Mouse (Mus musculus): Measurements from ENCODE around the gene Gtf2ird1. TPM values are rescaled to one million over a fixed set of nuclear protein-coding genes. Genes with fewer than 3 reads are reported as not detected.
A peak's percentile ranks its signal among the peaks of the same experiment; 100 is the strongest.

Gene Gtf2ird1
- polyA plus RNA-seq, 1 experiment from 2014 or later, result 12.9 TPM

DNA sequence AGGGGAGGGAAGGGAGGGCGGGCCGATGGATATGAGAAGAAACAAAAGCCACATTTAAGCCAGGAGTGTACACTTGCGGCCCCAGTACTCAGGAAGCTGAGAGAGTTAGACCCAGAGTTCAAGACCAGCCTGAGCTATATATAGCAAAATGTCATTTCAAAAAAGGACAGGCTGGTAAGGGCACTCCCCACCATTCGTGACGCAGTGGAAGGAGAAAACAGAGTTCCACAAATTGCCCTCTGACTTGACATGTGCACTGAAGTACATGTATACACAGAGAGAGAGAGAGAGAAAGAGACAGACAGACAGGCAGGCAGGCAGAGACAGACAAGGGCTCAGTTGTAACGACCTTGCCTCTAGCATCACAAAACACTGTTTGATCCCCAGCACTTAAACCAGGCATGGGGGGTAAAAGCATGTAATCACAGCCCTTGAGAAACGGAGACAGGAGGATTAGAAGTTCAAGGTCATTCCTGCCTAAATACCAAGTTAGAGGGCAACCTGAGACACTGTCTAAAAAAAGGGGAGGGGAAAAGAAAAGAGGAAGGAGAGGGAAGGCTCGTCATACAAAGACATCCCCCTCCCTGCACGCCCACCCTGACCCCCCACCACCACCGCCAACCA lies 11.2 kb downstream of the Gtf2ird1 start:
- H3K4me3 ChIP-seq (replicated peaks), result no peak overlapping the region
- DNase-seq (no peak), ATAC-seq (ENCODE audit: low read depth) (no peak)
- 44% methylated on average over 10 of the region's 10 CpGs for WGBS (ENCODE audit: insufficient replicate concordance)
- no peak overlapping the region for H3K27ac ChIP-seq
- H3K9me3 ChIP-seq (replicated peaks), result no peaks in the 10 kb centered on the region
- no peak overlapping the region for H3K4me2 ChIP-seq
- H3K9ac ChIP-seq, result 0 out of 2 replicates have a peak overlapping the region, but pooled peaks have one; percentile 15
- H3K36me3 ChIP-seq, result peaks cover 8% of the 10 kb centered on the region; the same call in 1 of the 2 replicates
- no peaks in the 10 kb centered on the region for H3K27me3 ChIP-seq
- H3K4me1 ChIP-seq (replicated peaks), result peaks cover 15% of the 10 kb centered on the region; the same call in 1 of the 2 replicates

DNA sequence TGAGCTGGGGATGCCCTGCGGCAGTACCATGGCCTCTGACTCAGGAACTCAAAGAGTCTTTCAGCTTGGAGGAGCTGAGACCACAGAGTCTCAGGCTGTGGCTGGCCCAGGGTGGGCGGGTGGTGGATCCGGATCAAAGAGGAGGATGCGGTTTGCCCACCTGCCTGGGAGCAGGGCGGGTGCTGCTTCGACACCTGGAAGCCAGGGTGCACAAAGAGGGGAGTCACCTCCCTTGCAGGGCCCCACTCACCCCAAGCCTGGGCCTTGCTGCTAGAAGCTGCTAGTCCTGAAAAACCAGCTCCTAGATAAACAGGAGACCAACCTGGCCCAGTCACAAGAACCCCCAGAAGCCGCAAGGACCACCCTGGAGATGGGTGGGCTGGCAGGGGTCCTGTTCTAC lies 12.0 kb downstream of the Gtf2ird1 start:
- H3K9me3 ChIP-seq (replicated peaks), result no peaks in the 10 kb centered on the region
- H3K9ac ChIP-seq, result no peak overlapping the region
- ATAC-seq (ENCODE audit: low read depth) (no peak), DNase-seq (no peak)
- H3K4me2 ChIP-seq, result no peak overlapping the region
- peaks cover 17% of the 10 kb centered on the region; the same call in 1 of the 2 replicates for H3K4me1 ChIP-seq (replicated peaks)
- peaks cover 12% of the 10 kb centered on the region; the same call in 1 of the 2 replicates for H3K36me3 ChIP-seq
- WGBS (ENCODE audit: insufficient replicate concordance), result 84% methylated on average over 7 of the region's 7 CpGs
- no peak overlapping the region for H3K4me3 ChIP-seq (replicated peaks)
- H3K27ac ChIP-seq, result no peak overlapping the region
- no peaks in the 10 kb centered on the region for H3K27me3 ChIP-seq

DNA sequence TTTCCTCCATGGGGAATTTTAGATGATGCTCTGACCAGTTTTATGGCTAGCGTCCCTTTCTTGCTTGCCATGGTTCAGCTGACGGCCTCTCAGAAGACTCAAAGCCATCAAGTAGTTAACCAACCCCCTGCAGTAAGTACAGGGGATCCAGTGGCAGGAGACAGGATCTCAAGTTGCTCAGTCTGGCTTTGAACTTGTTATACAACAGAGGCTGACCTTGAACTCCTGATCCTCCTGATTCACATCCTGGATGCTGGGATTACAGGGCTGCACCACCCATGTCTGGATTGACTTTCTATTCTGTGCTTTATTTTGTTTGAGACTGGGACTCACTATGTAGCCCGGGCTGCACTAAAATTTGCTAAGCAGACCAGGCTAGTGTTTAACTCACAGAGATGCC lies 14.4 kb downstream of the Gtf2ird1 start:
- Histone ChIP-seq H3K27me3 (no peaks in the 10 kb centered on the region), H3K36me3 (peaks cover 12% of the 10 kb centered on the region; the same call in 1 of the 2 replicates), H3K9ac (no peak overlapping the region), H3K4me3 (replicated peaks) (no peak overlapping the region), H3K4me2 (no peak overlapping the region), H3K27ac (no peak overlapping the region), H3K9me3 (replicated peaks) (no peaks in the 10 kb centered on the region), H3K4me1 (replicated peaks) (peaks cover 28% of the 10 kb centered on the region; the same call in 1 of the 2 replicates)
- DNase-seq, result no peak
- WGBS (ENCODE audit: insufficient replicate concordance), result 63% methylated on average over 3 of the region's 3 CpGs
- no peak for ATAC-seq (ENCODE audit: low read depth)

DNA sequence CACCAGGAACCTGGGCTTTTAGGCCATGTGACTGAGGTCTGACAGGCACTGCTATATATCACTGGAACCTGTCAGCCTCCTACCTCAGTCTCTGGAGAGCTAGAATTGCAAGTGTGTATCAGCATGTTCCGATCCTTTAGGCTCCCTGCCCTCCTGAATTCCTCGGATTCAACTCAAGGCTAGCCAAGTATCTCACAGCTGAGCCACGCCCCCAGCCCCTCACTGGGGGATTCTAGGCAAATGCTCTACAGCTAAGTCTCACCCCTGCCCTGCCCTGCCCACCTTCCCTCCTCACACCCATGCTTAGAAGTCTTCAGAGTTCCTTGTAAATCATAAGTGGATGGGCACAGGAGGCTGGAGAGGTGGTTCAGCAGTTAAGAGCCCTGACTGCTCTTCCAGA lies 15.4 kb downstream of the Gtf2ird1 start:
- Histone ChIP-seq H3K9ac (no peak overlapping the region), H3K27ac (no peak overlapping the region), H3K4me2 (no peak overlapping the region), H3K4me1 (replicated peaks) (peaks cover 30% of the 10 kb centered on the region; the same call in 1 of the 2 replicates), H3K36me3 (peaks cover 12% of the 10 kb centered on the region; the same call in 1 of the 2 replicates), H3K4me3 (replicated peaks) (no peak overlapping the region), H3K27me3 (no peaks in the 10 kb centered on the region), H3K9me3 (replicated peaks) (no peaks in the 10 kb centered on the region)
- no peak for ATAC-seq (ENCODE audit: low read depth)
- WGBS (ENCODE audit: insufficient replicate concordance), result 73% methylated on average over 3 of the region's 3 CpGs
- no peak for DNase-seq

DNA sequence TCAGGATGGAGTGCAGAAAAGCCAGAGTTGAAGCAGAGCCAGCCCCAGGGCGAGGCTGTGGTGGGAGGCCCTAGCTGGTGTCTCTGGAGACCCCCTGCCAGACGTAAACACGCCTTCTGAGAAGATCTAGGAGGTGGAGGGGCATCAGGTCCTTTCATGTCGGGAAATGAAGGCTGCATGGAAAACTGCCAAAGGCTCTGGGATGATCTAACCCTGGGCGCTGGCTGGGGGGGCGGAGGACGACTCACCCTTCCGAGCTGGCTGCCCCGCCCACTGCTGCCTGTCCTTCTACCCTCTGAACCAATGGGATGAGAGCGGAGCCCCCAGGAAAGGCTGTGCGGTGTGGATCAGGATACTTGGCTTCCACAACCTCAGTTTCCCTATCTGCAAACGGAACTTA lies 16.4 kb downstream of the Gtf2ird1 start:
- ATAC-seq (ENCODE audit: low read depth), result no peak
- Histone ChIP-seq H3K9ac (no peak overlapping the region), H3K4me3 (replicated peaks) (no peak overlapping the region), H3K27me3 (no peaks in the 10 kb centered on the region), H3K27ac (no peak overlapping the region), H3K4me1 (replicated peaks) (peaks cover 24% of the 10 kb centered on the region; the same call in 1 of the 2 replicates), H3K9me3 (replicated peaks) (no peaks in the 10 kb centered on the region), H3K36me3 (peaks cover 12% of the 10 kb centered on the region; the same call in 1 of the 2 replicates), H3K4me2 (no peak overlapping the region)
- DNase-seq, result no peak
- 76% methylated on average over 12 of the region's 12 CpGs for WGBS (ENCODE audit: insufficient replicate concordance)

DNA sequence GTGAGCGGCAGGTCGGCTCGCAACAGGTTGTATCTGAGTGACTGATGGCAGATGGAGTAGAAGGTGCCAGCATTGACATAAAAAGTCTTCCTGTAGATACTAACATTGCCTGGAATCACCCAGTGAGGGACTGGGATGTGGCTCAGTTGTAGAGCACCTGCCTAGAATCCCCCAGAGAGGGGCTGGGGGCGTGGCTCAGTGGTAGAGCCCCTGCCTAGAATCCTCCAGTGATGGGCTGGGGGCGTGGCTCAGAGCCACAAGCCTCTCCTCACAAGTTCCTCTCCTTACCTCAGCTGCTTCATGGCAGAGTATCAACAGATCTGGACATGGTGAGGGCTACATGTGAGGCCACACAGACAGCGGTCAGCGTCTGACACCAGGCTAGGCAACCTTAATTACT lies 17.0 kb downstream of the Gtf2ird1 start:
- WGBS (ENCODE audit: insufficient replicate concordance), result 79% methylated on average over 7 of the region's 7 CpGs
- no peak overlapping the region for H3K27ac ChIP-seq
- H3K4me2 ChIP-seq, result no peak overlapping the region
- no peak for ATAC-seq (ENCODE audit: low read depth)
- DNase-seq, result no peak
- H3K9ac ChIP-seq, result no peak overlapping the region
- peaks cover 12% of the 10 kb centered on the region; the same call in 1 of the 2 replicates for H3K36me3 ChIP-seq
- no peaks in the 10 kb centered on the region for H3K9me3 ChIP-seq (replicated peaks)
- peaks cover 24% of the 10 kb centered on the region; the same call in 1 of the 2 replicates for H3K4me1 ChIP-seq (replicated peaks)
- no peak overlapping the region for H3K4me3 ChIP-seq (replicated peaks)
- H3K27me3 ChIP-seq, result no peaks in the 10 kb centered on the region

DNA sequence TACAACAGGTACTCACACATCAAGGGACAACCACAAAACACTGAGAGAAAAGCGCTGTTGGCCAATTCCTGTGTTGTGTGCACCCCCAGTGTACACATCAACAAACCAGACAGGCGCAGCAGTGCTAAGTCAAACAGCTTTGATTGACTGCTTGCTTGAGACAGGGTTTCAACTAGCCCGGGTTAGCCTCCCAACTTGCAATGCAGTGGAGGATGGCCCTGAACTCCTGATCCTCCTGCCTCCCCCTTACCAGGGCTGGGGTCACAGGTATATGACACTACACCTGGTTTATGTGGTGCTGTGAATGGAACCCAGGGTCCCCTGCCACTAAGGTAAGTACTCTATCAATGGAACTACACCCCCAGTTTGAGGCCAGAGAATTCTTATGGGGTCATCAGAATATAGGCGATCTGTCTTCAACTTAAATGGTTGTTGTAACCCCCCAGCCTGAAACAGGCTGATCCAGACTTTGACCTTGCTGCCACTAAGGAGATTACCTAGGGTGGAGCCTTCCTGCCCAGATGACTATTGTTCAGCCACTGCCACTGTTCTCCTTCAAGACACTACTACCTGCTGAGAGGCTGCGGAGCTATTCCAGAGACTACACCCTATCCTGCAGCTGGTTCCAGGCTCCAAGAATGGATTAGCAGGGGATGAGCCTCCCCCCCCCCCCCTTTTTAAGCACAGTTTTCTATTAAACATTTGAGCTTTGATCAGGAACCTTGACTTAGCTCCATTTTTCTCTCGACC lies 17.7 kb downstream of the Gtf2ird1 start:
- H3K4me1 ChIP-seq (replicated peaks), result peaks cover 24% of the 10 kb centered on the region; the same call in 1 of the 2 replicates
- H3K9me3 ChIP-seq (replicated peaks), result no peaks in the 10 kb centered on the region
- H3K4me3 ChIP-seq (replicated peaks), result no peak overlapping the region
- no peaks in the 10 kb centered on the region for H3K27me3 ChIP-seq
- ATAC-seq (ENCODE audit: low read depth) (no peak), DNase-seq (no peak)
- no peak overlapping the region for H3K9ac ChIP-seq
- H3K36me3 ChIP-seq, result peaks cover 12% of the 10 kb centered on the region; the same call in 1 of the 2 replicates
- no peak overlapping the region for H3K27ac ChIP-seq
- no peak overlapping the region for H3K4me2 ChIP-seq
- WGBS (ENCODE audit: insufficient replicate concordance), result 76% methylated on average over 6 of the region's 6 CpGs

DNA sequence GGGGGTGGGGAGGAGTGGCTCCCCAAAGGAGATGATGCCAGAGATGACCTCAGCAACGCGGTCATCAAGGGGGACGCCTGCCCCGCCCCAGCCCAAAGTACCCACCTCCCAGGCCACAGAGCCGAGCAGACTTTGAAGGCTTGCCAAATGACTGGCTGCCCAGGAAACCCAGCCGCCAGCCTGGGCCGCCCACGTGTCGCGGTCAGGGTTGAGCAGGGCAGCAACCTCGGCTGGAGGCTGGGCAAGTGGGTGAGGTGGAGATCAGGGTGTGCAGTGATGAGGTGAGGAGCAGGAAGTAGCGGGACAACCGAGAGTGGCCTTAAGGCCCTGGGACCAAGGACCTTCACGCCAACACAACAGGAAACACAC lies 19.1 kb downstream of the Gtf2ird1 start:
- Histone ChIP-seq H3K27me3 (no peaks in the 10 kb centered on the region), H3K4me2 (no peak overlapping the region), H3K9me3 (replicated peaks) (no peaks in the 10 kb centered on the region), H3K4me3 (replicated peaks) (no peak overlapping the region), H3K36me3 (peaks cover 5% of the 10 kb centered on the region; the same call in 1 of the 2 replicates), H3K27ac (no peak overlapping the region), H3K9ac (no peak overlapping the region), H3K4me1 (replicated peaks) (peaks cover 33% of the 10 kb centered on the region)
- WGBS (ENCODE audit: insufficient replicate concordance), result 63% methylated on average over 14 of the region's 14 CpGs
- DNase-seq (no peak), ATAC-seq (ENCODE audit: low read depth) (no peak)

DNA sequence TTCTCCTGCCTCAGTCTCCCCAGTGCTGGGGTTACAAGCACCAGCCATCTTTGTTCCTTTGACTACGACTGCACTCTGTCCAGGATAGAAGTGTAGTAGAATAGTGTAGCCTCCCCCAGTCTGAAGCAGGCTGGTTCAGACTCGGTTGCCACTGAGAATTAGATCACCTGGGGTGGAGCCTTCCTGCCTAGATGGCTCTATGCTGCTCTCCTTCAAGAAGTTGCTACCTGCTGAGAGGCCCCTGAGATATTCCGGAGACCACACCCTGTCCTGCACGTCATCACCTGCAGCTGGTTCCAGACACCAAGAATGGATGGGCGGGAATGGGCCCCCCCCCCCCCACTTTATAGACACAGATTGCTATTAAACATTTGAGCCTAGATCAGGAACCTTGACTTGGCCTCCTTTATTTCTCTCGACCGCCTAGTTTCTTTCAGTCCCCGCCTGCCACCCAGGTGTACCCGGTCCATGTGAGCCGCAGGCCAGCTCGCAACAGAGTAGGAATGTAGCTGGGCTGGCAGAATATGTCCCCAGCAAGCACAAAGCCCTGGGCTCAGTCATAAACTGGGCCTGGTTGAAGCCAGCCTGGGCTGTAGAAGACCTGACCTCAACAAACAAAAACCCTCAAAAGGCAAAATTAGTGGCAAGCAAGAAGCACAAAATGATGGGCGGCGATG lies 19.6 kb downstream of the Gtf2ird1 start:
- 78% methylated on average over 13 of the region's 13 CpGs for WGBS (ENCODE audit: insufficient replicate concordance)
- Histone ChIP-seq H3K27ac (no peak overlapping the region), H3K9ac (no peak overlapping the region), H3K4me2 (no peak overlapping the region), H3K27me3 (no peaks in the 10 kb centered on the region), H3K4me3 (replicated peaks) (no peak overlapping the region), H3K4me1 (replicated peaks) (peaks cover 33% of the 10 kb centered on the region), H3K9me3 (replicated peaks) (no peaks in the 10 kb centered on the region), H3K36me3 (0 out of 2 replicates have a peak, but pooled peaks cover 4% of the 10 kb centered on the region)
- DNase-seq (no peak), ATAC-seq (ENCODE audit: low read depth) (no peak)

DNA sequence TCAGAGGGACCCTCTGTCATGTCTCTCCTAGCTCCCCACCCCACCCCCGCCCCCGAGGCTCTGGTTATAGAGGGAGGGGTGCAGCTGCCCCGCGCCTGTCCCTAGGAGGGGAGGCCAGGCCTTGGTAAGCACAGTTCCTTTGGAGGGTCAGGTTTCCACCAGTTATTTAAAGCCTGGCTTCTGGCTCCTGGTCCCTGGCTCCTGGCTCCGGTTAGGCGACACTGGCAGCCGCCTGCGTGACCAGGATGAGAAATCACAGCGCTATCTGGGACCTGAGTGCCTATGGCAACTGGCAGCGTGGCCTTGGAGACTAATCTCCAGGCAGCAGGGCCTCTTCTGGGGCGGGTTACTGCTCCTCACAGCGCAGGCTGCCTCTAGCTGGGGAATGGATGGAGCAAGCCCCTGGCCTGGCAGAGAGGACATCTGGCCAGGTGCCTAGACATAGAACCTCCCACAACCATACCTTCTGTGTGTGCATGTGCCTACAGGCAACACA lies 20.6 kb downstream of the Gtf2ird1 start:
- Histone ChIP-seq H3K27ac (no peak overlapping the region), H3K9me3 (replicated peaks) (no peaks in the 10 kb centered on the region), H3K36me3 (0 out of 2 replicates have a peak, but pooled peaks cover 4% of the 10 kb centered on the region), H3K9ac (no peak overlapping the region), H3K4me2 (no peak overlapping the region), H3K4me3 (replicated peaks) (no peak overlapping the region), H3K27me3 (no peaks in the 10 kb centered on the region), H3K4me1 (replicated peaks) (peaks cover 36% of the 10 kb centered on the region)
- DNase-seq, result no peak
- no peak for ATAC-seq (ENCODE audit: low read depth)
- WGBS (ENCODE audit: insufficient replicate concordance), result 57% methylated on average over 12 of the region's 12 CpGs

DNA sequence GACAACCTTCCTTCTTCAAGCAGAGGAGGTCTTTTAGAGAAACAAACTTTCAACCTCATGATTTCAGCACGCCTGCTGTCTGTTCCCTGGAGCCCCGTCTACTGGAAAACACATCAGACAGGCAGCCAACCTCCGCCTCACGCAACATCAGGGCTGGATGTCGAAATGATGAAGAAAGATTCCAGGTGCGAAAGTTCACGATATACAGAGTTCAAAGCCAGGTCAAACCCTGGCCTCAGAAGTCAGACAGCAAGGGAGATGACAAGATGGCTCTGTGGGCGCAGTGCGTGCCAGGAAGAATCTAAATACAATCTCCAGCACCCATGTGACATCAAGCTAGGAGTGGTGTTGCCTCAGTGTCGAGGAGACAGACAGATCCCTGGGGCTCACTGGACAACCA lies 23.4 kb downstream of the Gtf2ird1 start:
- peaks cover 32% of the 10 kb centered on the region for H3K4me1 ChIP-seq (replicated peaks)
- no peaks in the 10 kb centered on the region for H3K9me3 ChIP-seq (replicated peaks)
- H3K9ac ChIP-seq, result no peak overlapping the region
- no peaks in the 10 kb centered on the region for H3K27me3 ChIP-seq
- no peak for ATAC-seq (ENCODE audit: low read depth)
- H3K36me3 ChIP-seq, result no peaks in the 10 kb centered on the region
- no peak for DNase-seq
- H3K4me2 ChIP-seq, result no peak overlapping the region
- no peak overlapping the region for H3K4me3 ChIP-seq (replicated peaks)
- no peak overlapping the region for H3K27ac ChIP-seq
- WGBS (ENCODE audit: insufficient replicate concordance), result 61% methylated on average over 10 of the region's 10 CpGs
